Mouse (Mus musculus) natural killer cell, adult 2 months (primary cell): Measurements from ENCODE around the gene Cep89.

Experiments
- DNase-seq, 2 experiments: peaks; one replicate each; pipeline ENCODE4 v3.0.0; 2022; ENCODE audit warnings: low spot score in 2 of 2

The Cep89 gene

DNA sequence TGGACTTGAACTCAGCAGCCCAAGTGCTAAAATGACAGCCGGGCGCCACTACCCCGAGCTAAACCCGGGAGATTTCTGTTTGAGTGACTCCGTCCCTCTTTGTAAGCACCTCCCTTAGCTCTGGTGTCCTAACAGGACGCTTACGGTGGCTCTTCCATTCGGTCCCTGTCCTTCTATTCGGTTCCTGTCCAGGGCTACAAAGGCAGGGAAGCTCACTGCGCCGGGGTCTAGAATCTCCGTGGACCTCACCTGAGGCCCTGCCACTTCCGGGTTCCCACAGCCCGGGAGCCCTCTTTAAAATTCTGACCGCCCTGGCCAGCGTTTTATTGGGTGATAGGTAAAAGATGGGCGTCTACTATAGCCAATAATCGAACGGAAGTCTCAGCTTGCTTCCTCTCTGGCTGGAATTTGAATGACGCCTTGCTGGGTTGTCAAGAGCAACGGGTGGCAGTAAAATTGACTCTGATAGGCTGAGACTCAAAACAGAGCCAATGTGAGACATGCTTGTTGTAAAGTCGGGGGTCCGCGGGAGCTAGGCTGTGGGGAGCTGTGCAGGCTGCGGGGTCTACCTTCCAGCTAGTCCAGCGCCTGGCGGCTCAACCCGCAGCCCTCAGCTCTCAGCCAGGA lies at the start of gene Cep89, which contains the start of gene Faap24:
Cep89 (plus strand) TSS at position 494 of the 627 bp plus-strand sequence.
Faap24 (minus strand) TSS at position 295 of the 627 bp plus-strand sequence.
- DNase-seq, result peak; percentile 97 to 98

DNA sequence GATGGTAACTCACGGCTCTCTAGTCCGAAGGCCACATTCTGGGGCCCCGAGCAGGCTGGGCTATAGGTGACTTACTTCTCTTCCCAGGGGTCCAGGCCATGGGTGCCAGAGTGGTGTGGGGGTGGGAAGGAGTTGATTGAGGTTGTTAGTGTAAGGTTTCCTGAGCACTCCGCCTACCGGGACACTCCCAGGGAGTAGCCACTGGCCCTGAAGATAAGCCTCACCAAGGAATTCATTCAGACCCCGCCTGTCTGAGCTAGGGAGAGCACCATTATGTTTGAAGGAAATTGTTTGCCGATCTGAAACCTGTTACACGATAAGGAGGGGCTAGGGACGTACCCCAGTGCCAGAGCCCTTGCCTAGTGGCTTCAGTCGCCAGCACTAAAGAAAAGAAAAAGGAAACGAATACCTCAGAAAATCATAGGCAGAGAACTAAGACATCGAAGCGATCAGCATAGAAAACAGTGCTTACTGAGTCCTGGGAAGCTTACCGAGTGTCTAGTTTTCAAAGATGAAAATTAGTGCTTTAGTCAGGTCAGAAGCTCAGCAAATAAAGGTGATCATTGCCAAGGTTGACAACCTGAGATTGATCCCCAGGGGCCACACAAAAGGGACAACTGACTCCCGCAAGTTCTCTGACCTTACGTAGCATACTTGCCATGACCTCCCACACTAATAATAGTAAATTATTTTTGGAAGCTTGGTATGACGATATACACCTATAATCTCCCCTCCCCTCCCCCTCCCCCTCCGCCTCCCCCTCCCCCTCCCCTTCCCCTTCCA lies 48.7 kb upstream of the Cep89 start:
- DNase-seq, result no peak

DNA sequence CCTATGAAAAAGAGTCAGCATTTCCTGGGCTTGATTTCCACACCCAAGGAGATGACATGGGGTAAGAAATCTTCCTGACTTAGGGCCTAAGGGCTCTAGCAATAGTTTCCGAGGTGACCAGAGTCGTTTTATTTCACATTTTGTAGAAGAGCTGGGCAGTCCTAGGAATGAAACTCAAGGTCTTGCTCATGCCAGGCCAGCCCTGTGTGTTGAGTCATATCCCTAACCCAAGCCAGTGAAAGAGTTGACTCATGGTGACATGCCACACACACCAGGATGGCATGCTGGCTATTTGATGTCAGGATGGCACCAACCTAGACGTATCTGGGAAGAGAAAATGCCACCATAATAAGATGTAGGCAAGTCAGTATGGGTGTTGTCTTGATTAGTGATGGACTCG lies 47.8 kb upstream of the Cep89 start:
- DNase-seq, result no peak

DNA sequence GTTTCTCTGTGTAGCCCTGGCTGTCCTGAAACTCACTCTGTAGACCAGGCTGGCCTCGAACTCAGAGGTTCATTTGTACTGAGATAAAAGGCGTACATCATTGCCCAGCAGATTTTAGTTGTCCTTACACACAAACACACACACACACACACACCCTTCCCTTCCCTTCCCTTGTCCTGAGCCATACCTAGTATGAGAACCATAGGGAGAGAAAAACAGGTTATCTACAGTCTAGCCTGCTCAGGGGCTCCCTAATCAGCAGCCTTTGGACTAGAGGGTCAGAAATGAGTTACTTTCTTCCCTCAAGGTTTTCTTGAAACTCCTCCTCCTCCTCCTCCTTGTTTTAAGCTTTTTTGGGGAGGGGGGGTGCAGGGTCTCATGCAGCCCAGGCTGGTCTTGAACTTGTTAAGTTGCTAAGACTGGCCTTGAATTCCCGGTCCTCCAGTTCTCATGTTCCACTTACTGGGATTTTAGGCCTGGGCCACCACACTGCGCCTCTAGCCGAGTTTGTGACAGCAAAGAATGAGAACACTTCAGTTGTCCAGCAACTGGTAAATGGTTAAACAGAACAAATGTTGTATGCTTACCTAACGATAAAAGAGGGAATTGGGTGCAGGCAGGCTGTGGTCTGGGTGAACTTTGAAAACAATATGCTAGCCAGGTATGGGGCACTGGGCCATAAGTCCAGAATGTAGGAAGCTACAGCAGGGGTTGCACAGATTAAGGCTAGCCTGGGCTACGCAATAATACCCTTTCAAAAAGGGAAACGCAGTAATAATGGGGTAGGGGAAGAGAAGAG lies 46.8 kb upstream of the Cep89 start:
- DNase-seq, result no peak

DNA sequence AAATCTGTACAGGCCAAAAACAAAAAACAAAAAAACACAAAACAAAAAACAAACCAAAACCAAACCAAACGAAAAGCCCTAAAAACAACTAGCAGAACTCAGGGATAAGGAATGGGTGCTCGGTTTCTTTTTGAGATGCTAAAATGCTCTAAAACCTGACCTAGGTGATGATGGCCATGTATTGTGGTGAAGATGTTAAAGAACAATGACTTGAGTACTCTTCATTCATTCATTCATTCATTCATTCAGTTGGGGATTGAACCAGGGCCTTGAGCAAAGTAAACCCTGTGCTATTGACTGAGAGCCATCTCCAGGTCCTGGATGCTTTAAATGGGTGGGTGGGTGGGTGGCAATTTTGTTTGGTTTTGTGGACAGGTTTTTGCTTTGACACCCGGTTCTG lies 45.7 kb upstream of the Cep89 start:
- DNase-seq, result no peak

DNA sequence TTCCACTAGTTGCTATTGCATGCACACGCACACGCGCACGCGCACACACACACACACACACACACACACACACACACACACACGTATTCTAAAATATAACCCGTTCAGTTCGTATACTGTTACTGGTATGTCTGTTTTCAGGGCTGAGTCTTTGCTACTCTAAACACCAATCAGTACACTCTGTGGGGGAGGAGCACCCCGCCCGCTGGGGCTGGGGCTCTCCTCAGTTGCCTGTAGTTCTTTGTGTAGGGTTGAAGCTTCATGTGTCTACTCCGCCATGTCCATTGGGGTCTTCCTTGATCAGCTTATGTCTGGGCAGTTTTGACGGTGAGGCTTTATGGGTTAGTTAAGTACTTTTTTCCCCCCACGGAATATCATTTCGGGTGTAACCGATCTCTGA lies 43.5 kb upstream of the Cep89 start:
- DNase-seq, result no peak

DNA sequence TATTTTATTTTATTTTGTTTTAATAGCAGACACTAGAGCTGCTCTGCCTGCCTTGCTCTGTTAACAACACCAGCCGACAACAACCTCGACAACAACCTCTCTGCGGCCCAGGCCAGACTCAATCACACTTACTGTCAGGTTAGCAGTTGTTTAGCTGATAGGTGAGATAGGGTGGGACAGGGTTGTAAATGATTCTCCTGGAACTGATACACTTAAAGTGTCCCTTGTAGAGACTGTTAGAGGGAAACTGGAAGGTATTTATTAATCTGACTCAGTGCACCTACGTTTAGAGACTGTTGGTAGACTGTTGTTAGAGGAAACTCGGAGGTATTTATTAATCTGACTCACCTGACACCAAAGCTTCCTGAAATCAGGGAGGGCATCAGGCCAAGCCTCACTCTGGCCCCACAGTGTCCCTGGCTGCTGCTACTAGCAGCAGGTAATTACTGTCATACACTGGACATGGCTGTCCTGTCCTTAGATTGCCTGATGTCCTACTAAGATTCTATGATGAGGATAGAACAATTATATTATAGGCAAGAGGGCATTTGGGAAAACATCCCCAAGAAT lies 41.4 kb upstream of the Cep89 start:
- DNase-seq, result no peak

DNA sequence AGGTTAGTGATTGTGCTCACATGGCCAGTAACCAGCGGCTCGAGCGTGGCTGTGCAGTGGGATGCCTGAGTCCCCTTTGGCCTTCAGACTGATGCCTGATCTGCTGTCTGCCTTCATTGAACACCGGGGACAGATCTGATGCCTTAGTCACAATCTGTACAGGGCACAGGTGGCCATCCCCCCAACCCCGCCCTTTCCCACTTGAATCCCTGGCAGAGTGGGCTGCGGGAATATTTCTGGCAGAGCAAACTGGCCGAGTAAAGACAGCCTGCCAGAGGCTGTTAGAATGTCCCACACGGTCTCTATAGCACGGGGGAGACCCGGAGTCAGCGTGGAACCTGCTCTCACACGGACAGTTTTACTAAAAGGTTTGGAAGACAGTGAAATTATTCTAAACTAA lies 39.2 kb upstream of the Cep89 start:
- no peak for DNase-seq

DNA sequence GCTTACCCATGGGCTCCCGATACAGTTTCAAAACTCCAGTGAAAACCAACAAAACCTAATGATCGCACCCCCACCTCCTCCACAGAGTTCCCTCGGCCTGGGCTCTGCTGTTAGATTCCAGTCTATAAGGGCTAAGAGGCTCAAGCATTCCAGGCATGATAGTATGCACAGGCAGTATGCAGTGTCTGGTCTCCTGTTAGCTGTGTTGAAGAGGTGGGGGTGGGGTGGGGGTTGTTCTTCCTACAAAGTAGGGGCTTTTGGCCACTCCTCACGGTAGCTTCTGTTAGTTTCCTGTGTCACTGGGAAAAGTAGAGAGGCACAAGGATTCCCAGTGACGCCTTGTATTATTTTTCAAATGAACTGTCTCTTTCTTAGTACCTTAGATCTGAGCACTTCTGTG lies 34.6 kb upstream of the Cep89 start:
- DNase-seq, result no peak

DNA sequence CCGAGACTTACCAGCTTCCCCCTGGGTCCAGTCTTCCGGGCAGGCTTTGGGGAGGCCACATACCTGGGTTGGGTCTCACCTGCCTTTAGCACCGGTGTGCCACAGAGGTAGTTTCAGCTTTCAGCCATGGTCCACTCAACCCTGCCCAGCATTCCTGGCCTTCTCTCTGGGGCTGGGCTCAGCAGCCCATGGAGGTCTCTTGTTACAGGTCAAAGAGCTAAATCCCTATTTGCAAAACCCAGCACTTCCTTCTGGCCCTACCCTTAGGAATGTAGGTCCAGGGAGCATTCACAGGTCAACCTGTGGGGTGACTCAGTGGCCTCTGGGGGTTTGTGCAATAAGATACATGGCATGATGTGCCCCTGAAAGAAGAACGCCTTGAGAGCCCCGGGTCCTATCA lies 34.0 kb upstream of the Cep89 start:
- no peak for DNase-seq

DNA sequence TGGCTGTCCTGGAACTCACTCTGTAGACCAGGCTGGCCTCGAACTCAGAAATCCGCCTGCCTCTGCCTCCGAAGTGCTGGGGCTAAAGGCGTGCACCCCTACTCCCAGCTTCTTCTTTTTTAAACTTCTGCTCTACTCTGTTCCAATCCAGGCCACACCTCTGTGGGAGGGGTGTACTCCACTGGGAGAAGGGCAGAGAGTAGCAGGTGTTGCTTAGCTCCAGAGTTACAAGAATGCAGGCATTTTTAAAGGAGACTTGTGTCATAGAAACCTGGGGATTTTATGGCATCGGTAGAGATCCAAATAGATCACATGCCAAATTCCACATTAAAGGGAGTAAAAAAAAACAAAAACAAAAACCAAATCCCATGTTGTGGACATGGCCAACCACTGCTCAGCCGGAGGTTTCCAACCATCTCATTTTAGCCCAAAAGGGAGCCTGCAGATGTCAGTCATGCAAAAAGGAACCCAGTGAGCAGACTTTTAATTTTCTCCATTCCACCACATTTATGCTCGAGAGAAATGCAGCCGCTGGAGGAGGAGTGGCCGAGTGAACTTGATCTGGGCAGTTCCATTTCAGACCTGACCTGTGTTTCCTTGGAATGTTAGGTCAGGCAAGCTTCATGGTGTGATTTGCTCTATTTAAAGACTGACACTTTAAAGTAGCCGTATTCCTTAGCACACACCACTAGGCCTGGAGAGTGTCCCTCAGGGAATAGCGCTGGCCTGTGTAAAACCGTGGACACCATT lies 31.5 kb upstream of the Cep89 start:
- no peak for DNase-seq

DNA sequence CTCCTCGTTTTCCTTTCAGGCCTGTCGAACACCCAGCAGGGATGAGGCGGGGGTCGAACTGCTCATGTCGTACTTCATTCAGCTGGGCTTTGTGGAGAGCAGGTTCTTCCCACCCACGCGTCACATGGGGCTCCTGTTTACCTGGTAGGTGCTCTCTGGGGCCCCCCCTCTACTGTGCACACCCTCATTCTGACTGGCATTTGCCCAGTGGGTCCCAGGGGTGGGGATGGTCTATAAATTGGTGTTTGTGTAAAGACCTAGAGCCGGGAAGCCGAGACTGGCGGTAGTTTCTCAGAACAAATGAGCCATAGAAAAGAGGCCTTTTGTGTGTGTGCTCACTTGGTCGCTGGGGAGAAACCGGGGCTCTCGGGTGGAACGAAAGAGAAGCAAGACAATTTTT lies 25.7 kb upstream of the Cep89 start:
- DNase-seq, result no peak

DNA sequence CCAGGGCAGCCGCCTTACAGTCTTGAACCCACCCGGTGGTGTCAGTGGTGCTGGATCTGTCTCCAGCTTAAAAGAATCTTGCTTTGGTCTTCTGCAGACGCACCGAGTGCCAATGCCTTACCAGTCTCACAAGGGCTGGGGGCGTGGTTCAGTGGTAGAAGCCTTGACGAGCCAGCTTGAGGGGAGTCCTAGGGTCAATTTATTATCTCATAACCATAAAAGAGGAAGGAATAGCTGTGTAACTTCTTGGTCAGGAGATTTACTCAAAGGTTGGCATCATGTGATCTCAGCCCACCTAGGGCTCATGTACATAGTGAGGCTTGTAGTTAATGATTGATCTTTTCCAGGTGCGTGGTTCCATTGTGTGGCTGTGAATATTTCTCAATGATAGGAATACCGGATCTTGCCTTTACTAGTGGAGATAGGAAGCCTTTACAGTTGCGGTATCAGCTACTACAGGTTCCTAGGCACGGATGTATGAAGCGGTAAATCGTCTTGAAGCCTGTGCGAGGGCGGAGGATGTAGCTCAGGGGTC lies 24.3 kb upstream of the Cep89 start:
- DNase-seq, result no peak

DNA sequence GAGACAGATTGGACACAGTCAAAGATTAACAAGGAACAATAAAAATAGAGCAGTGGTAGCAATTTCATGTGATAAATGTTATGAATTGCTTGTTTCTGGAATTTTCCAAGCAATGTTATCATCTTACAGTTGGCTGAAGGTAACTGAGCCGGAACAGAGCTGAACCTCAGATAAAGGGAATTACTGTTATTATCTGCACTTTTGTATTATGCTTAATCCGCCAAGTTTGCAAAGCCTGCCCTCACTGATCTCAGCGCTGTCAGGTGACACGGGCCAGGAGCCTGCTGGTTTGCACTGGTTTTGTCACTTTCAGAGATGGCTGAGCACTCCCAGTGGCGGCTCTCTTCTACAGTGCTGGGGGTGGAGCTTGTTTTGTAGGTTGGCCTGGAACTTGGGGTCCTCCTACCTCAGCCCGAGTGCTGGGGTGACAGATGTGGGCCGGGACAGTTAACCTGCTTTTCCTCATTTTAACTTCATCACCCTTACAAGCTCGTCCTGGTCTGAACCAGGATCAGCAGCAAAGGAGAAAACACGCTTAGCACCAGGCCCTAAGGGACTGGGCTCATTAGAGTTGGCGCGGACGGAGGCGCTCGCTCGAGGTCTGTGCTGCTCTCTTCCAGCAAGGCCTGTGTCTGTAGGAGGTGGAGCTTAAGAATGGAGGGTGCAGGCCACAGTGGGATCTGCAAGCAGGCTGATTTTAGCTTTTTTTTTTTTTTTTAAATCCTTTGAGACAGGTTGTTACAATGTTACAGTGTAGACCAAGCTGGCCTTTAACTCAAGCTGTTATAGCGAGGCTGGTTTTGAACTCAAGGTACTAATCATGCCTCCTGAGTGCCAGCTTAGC lies 23.5 kb upstream of the Cep89 start:
- no peak for DNase-seq

DNA sequence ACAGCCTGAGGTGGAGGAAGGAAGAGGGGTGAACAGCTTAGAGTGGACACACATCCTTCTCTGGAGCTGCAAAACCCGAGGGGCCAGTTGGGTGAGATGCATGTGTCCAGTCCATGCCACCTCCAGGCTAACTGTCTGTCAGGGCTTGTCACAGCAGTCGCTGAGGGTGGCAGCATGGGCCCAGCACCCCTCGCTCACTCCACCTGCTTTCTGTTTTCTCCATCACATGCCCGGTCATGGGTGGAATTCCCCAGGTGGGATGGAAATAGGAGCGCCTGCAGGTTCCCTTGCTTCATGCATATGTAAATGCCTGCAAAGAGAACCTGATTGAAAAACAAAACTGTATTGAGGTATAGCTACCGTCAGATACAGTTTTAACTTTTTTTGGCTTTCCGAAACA lies 22.6 kb upstream of the Cep89 start:
- DNase-seq, result no peak

DNA sequence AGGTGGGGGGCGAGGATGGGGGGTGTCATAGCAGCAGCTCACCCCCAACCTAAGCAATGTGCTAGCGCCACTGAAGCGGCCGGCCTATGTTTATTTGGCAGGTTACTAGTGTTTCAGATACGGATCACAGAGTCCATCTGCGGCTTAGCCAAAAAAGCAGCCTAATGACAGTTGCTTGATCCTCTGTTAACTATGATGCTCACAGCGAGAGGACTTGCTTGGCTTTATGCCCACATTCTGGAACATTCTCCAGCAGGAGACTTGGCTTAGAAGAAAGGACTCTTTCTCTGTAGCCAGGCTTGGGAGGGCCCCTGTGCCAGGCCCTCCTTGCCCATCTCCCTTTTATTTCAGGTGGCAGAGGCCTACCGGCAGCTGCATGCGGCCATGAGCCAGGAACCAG lies 20.2 kb upstream of the Cep89 start:
- DNase-seq, result no peak

DNA sequence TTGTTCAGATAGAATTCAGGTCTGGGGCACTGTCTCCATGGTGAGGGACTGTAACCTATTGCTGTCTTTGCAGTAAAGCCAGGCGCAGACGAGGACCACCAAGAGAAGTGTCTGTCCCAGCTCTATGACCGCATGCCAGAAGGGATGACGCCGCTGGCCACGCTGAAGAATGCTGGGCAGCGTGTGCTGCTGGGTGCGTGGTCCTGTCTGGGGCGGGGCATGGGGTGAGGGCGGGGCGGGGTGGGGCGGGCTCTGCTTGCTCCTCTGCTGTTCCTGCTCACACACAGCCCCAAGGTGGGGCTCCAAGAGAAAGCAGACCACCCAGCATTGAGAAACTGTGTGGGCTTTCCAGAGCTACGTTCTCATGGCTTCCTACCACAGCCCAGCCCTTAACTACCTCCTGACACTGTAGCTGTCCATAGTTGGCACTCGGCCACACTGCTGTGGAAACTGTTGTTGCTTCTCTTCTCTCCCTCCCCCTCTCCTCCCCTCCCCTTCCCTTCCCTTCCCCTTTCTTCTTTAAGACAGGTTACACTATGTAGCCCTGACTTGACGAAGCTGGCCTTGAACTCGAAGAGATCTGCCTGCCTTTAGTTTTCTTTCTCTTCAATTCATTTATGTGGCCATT lies 17.2 kb upstream of the Cep89 start:
- DNase-seq, result no peak

DNA sequence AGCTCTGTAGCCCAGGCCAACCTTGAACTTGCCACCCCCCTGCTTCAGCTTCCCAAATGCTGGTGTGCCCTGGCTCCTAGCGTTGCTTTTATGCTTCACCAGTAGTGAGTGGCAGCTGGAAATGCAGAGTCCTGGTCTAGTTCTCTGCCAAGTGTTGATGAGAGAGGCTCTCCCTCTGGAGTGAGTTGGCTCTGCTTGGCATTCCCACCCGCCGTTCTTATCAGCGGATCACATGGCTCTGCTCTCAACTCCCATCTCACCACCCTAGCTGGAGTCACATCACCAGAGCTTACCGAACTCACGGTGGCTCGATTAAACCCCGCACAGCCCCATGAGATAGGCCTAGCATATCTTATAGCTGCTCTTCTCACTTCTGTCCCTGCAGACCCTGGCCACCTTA lies 16.5 kb upstream of the Cep89 start:
- no peak for DNase-seq

DNA sequence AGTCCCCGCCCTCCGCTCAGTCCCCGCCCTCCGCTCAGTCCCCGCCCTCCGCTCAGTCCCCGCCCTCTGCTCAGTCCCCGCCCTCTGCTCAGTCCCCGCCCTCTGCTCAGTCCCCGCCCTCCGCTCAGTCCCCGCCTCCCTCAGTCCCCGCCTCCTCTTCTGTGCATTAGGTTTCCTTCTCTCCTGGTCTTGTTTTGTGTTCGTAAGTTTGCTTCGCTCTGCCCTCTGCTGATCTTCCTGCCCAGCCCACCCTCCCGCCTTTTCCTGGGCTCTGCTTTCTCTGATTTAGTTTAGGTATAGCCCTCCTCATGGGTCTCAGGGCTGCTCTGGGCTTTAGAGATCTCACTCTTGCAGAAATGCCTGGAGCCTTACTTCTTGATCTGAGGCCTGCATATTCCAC lies 15.0 kb upstream of the Cep89 start:
- DNase-seq, result no peak
